In genomic region chr6:15770128-15770527, GRCm38 (mm10) we compare ENCODE assay signal across 15 mouse cellular contexts. TPM values are rescaled to one million over a fixed set of nuclear protein-coding genes. Genes with fewer than 3 reads are reported as not detected.
DNase-seq lines count a peak whose midpoint lies in the region; ATAC-seq and TF ChIP-seq lines count a peak whose summit lies in the region.
"Had no signal": no experiment of that assay in that cellular context is flagged by ENCODE, and none has a peak within 500 bp of the region (broad histone marks: within the 10 kb centered on the region; RNA-seq: fewer than 3 reads in every experiment).

No protein-coding gene starts in this region.

- H3K9ac ChIP-seq in embryonic facial prominence, embryonic 14.5 days (ENCODE audit: low read depth, low read length): no peak overlapping the region
- H3K9ac ChIP-seq in liver, postnatal 0 days (replicated peaks): no peak overlapping the region
- no peak overlapping the region for H3K9ac ChIP-seq in forebrain, embryonic 15.5 days (replicated peaks)
- H3K9ac ChIP-seq: forebrain, embryonic 12.5 days; limb, embryonic 15.5 days had no signal

- TF ChIP-seq EP300 in liver, postnatal 0 days (IDR thresholded peaks at IDR 0.05; ENCODE audit: low read depth): peak; percentile 31; the same call in 1 of the 2 replicates

- H3K4me2 ChIP-seq in embryonic facial prominence, embryonic 14.5 days (ENCODE audit: low read depth, low read length): no peak overlapping the region
- H3K4me2 ChIP-seq in liver, postnatal 0 days (ENCODE audit: low read depth, low read length): no peak overlapping the region
- peak overlapping the region; percentile 73 for H3K4me2 ChIP-seq in myocyte (ENCODE audit: low read depth)
- H3K4me2 ChIP-seq in forebrain, embryonic 15.5 days (replicated peaks): no peak overlapping the region
- H3K4me2 ChIP-seq: forebrain, embryonic 12.5 days; limb, embryonic 15.5 days had no signal

- ATAC-seq in embryonic facial prominence, embryonic 14.5 days (ENCODE audit: low read depth): no peak
- ATAC-seq in liver, postnatal 0 days: no peak
- no peak for ATAC-seq in forebrain, embryonic 15.5 days (replicated peaks)
- ATAC-seq: midbrain, embryonic 16.5 days had no signal

- TF ChIP-seq POLR2A in myocyte (IDR thresholded peaks at IDR 0.05; ENCODE audit: insufficient read length, low read depth): no peak

- DNase-seq in embryonic facial prominence, embryonic 14.5 days (ENCODE audit: low spot score): peak; percentile 14
- no peak for DNase-seq in embryonic facial prominence, embryonic 10.5 days (ENCODE audit: low spot score)
- DNase-seq in liver, postnatal 0 days: no peak
- DNase-seq in liver (no peak), adipocyte (ENCODE audit: low spot score) (peak; percentile 27)
- DNase-seq in cerebellum, adult 9-10 months: no peak
- DNase-seq: cerebellum, adult 9-11 months; gastrocnemius, postnatal 36 days; layer of hippocampus, postnatal 36 days; lung, adult 2 months had no signal

- H3K4me3 ChIP-seq in embryonic facial prominence, embryonic 14.5 days (ENCODE audit: low read depth, low read length): no peak overlapping the region
- no peak overlapping the region for H3K4me3 ChIP-seq in embryonic facial prominence, embryonic 10.5 days
- H3K4me3 ChIP-seq in liver, postnatal 0 days (ENCODE audit: low read depth, low read length): no peak overlapping the region
- no peak overlapping the region for H3K4me3 ChIP-seq in myocyte
- H3K4me3 ChIP-seq in forebrain, embryonic 15.5 days: no peak overlapping the region
- H3K4me3 ChIP-seq: forebrain, embryonic 12.5 days; limb, embryonic 15.5 days had no signal

- peaks cover 61% of the 10 kb centered on the region for H3K79me2 ChIP-seq in myocyte (ENCODE audit: control insufficient read depth, insufficient read depth)

- peaks cover 17% of the 10 kb centered on the region; the same call in 1 of the 2 replicates for H3K36me3 ChIP-seq in embryonic facial prominence, embryonic 14.5 days (ENCODE audit: control insufficient read depth, insufficient read depth, low read length)
- peaks cover 10% of the 10 kb centered on the region for H3K36me3 ChIP-seq in embryonic facial prominence, embryonic 10.5 days (replicated peaks)
- peaks cover 6% of the 10 kb centered on the region for H3K36me3 ChIP-seq in liver, postnatal 0 days (replicated peaks; ENCODE audit: insufficient read depth, low read length)
- peaks cover 26% of the 10 kb centered on the region for H3K36me3 ChIP-seq in myocyte (ENCODE audit: control insufficient read depth, insufficient read depth)
- H3K36me3 ChIP-seq in forebrain, embryonic 15.5 days: no peaks in the 10 kb centered on the region
- H3K36me3 ChIP-seq: forebrain, embryonic 12.5 days had no signal

- 0 out of 2 replicates have a peak, but pooled peaks cover 2% of the 10 kb centered on the region for H3K9me3 ChIP-seq in embryonic facial prominence, embryonic 14.5 days (ENCODE audit: control insufficient read depth, low read length)
- no peaks in the 10 kb centered on the region for H3K9me3 ChIP-seq in embryonic facial prominence, embryonic 10.5 days
- no peaks in the 10 kb centered on the region for H3K9me3 ChIP-seq in liver, postnatal 0 days (ENCODE audit: low read length)
- no peaks in the 10 kb centered on the region for H3K9me3 ChIP-seq in forebrain, embryonic 15.5 days
- H3K9me3 ChIP-seq: forebrain, embryonic 12.5 days; limb, embryonic 15.5 days had no signal

- no peaks in the 10 kb centered on the region for H3K4me1 ChIP-seq in embryonic facial prominence, embryonic 14.5 days (ENCODE audit: control insufficient read depth, insufficient read depth, low read length)
- H3K4me1 ChIP-seq in embryonic facial prominence, embryonic 10.5 days: no peaks in the 10 kb centered on the region
- no peaks in the 10 kb centered on the region for H3K4me1 ChIP-seq in liver, postnatal 0 days (ENCODE audit: insufficient read depth)
- H3K4me1 ChIP-seq in forebrain, embryonic 15.5 days: no peaks in the 10 kb centered on the region
- H3K4me1 ChIP-seq: forebrain, embryonic 12.5 days; limb, embryonic 15.5 days had no signal

- no peak overlapping the region for H3K27ac ChIP-seq in embryonic facial prominence, embryonic 14.5 days (replicated peaks; ENCODE audit: low read depth, low read length)
- H3K27ac ChIP-seq in embryonic facial prominence, embryonic 10.5 days (replicated peaks): no peak overlapping the region
- no peak overlapping the region for H3K27ac ChIP-seq in liver, postnatal 0 days (ENCODE audit: low read depth)
- H3K27ac ChIP-seq in forebrain, embryonic 15.5 days (replicated peaks): no peak overlapping the region
- H3K27ac ChIP-seq: forebrain, embryonic 12.5 days; limb, embryonic 15.5 days had no signal

- H3ac ChIP-seq in myocyte (ENCODE audit: control insufficient read depth, insufficient read length): no peak overlapping the region

- 60% methylated on average over 8 of the region's 8 CpGs for WGBS in embryonic facial prominence, embryonic 14.5 days
- 82% methylated on average over 8 of the region's 8 CpGs for WGBS in embryonic facial prominence, embryonic 10.5 days
- 64% methylated on average over 8 of the region's 8 CpGs for WGBS in liver, postnatal 0 days (ENCODE audit: insufficient replicate concordance)
- WGBS in forebrain, embryonic 15.5 days: 81% methylated on average over 8 of the region's 8 CpGs

- no peak for TF ChIP-seq CTCF in liver, postnatal 0 days (IDR thresholded peaks at IDR 0.05; ENCODE audit: low read depth)

- H3K27me3 ChIP-seq in embryonic facial prominence, embryonic 14.5 days (replicated peaks; ENCODE audit: control insufficient read depth, insufficient read depth, low read length): no peaks in the 10 kb centered on the region
- H3K27me3 ChIP-seq in embryonic facial prominence, embryonic 10.5 days (replicated peaks; ENCODE audit: low read depth, poor library complexity, severe bottlenecking): no peaks in the 10 kb centered on the region
- no peaks in the 10 kb centered on the region for H3K27me3 ChIP-seq in liver, postnatal 0 days (ENCODE audit: insufficient read depth, low read length)
- H3K27me3 ChIP-seq in myocyte (ENCODE audit: control insufficient read depth, insufficient read depth, insufficient read length): no peaks in the 10 kb centered on the region
- H3K27me3 ChIP-seq in forebrain, embryonic 15.5 days: no peaks in the 10 kb centered on the region
- H3K27me3 ChIP-seq: forebrain, embryonic 12.5 days; limb, embryonic 15.5 days had no signal

TF ChIP-seq in myocyte, 11 proteins besides CTCF, POLR2A, EP300 and RAD21:
- TF ChIP-seq USF1 (IDR thresholded peaks at IDR 0.05; ENCODE audit: low read depth) (no peak), MYOD1 (IDR thresholded peaks at IDR 0.05; ENCODE audit: control insufficient read depth in 1 of 3, insufficient read length in 2 of 3, low read depth in 2 of 3) (peak in 1 of 3 experiments; percentile 25)

RNA-seq across cellular contexts. Expression of gene Mdfic, which starts 49.7 kb away (rescaled TPM):
- 11.1 and 11.9 TPM in 2 replicates for polyA plus RNA-seq in embryonic facial prominence, embryonic 14.5 days (2014; fragmentation: Nextera tagmentation; extraction: Ambion mirVana)
- polyA plus RNA-seq in embryonic facial prominence, embryonic 10.5 days (2016; fragmentation: Nextera tagmentation; extraction: Ambion mirVana): 5.0 and 6.6 TPM in 2 replicates
- polyA plus RNA-seq in liver, postnatal 0 days (2015; fragmentation: Nextera tagmentation; extraction: Ambion mirVana): 2.1 and 2.2 TPM in 2 replicates
- polyA plus RNA-seq in myocyte (2012; fragmentation: generic; extraction: Trizol): 26.9 TPM
- polyA plus RNA-seq in forebrain, embryonic 15.5 days (2015; fragmentation: Nextera tagmentation; extraction: Ambion mirVana): 1.2 and 2.0 TPM in 2 replicates

Comparison
In these comparisons a context has a peak if more than half of its experiments do, and no peak if none do; other contexts are left out.
1. DNase-seq: peak in embryonic facial prominence, embryonic 14.5 days (single experiment) and adipocyte (single experiment); none in embryonic facial prominence, embryonic 10.5 days (single experiment), liver, postnatal 0 days (single experiment), liver (single experiment) and cerebellum, adult 9-10 months (single experiment).